Mouse (Mus musculus) CH12.LX (cell line): ENCODE data around the gene Sepsecs. TPM values are rescaled to one million over a fixed set of nuclear protein-coding genes. Genes with fewer than 3 reads are reported as not detected.

Source experiments
- DNase-seq: peaks from one replicate; pipeline ENCODE4 v3.0.0-alpha.2; 2013; ENCODE audit errors: extremely low read depth
- H3K27ac ChIP-seq: 2 replicates; pipeline ENCODE4 v1.5.1; 2012; ENCODE audit warnings: low read depth, mild to moderate bottlenecking, control low read depth, moderate library complexity; ENCODE audit not compliant: insufficient read depth
- H3K27me3 ChIP-seq: replicated peaks from 2 replicates; pipeline ENCODE3; 2012; ENCODE audit warnings: inconsistent platforms
- H3K36me3 ChIP-seq, 2 experiments: replicated peaks in 1 of 2; 2 replicates each; pipeline versions ENCODE3 to v1.6.1; 2012; ENCODE audit warnings: inconsistent platforms in 1 of 2, low read length in 1 of 2, mild to moderate bottlenecking in 1 of 2, mixed read lengths in 1 of 2, moderate library complexity in 1 of 2; ENCODE audit not compliant: control insufficient read depth in 1 of 2, insufficient read depth in 1 of 2
- H3K4me1 ChIP-seq, 2 experiments: 2 replicates each; pipeline ENCODE4 v1.6.1; 2012; ENCODE audit warnings: inconsistent platforms in 1 of 2, moderate library complexity in 1 of 2; ENCODE audit not compliant: insufficient read depth in 2 of 2, control insufficient read depth in 1 of 2
- H3K4me2 ChIP-seq: 2 replicates; pipeline ENCODE4 v1.6.1; 2012; ENCODE audit warnings: low read depth, mild to moderate bottlenecking, control low read depth; ENCODE audit not compliant: poor library complexity, insufficient read depth, severe bottlenecking
- H3K4me3 ChIP-seq, 3 experiments: fragments of 150-350 bp in 1 of 3; sonication (generic) in 1 of 3; replicated peaks in 1 of 3; 2 replicates each; pipeline versions ENCODE3 to v1.5.1; 2011 to 2012; ENCODE audit warnings: low read depth in 2 of 3, low read length in 2 of 3, mild to moderate bottlenecking in 2 of 3, moderate library complexity in 2 of 3, control low read depth in 1 of 3, improper control_type of control experiment in 1 of 3, inconsistent platforms in 1 of 3, mixed read lengths in 1 of 3; ENCODE audit not compliant: poor library complexity in 1 of 3
- H3K79me2 ChIP-seq: replicated peaks from 2 replicates; pipeline ENCODE4 v1.6.1; 2012; ENCODE audit warnings: mild to moderate bottlenecking, moderate library complexity; ENCODE audit not compliant: control insufficient read depth, poor library complexity, insufficient read depth, severe bottlenecking; ENCODE audit errors: extremely low read depth
- H3K9ac ChIP-seq: 2 replicates; pipeline ENCODE4 v1.6.1; 2012; ENCODE audit warnings: low read depth, mild to moderate bottlenecking, control low read depth, moderate library complexity; ENCODE audit not compliant: insufficient read depth
- H3K9me3 ChIP-seq: replicated peaks from 2 replicates; pipeline ENCODE3; 2012; ENCODE audit warnings: low read length, inconsistent platforms, mixed read lengths
- BHLHE40 ChIP-seq: IDR thresholded peaks from 2 replicates; pipeline ENCODE4 v1.6.1; 2011; ENCODE audit warnings: mild to moderate bottlenecking, low read depth, low read length, improper control_type of control experiment
- CHD2 ChIP-seq: IDR thresholded peaks from 2 replicates; pipeline ENCODE4 v1.6.1; 2011; ENCODE audit warnings: low read length, improper control_type of control experiment
- E2F4 ChIP-seq: IDR thresholded peaks from 2 replicates; pipeline ENCODE4 v1.6.1; 2011; ENCODE audit warnings: low read depth, low read length, improper control_type of control experiment; ENCODE audit not compliant: insufficient replicate concordance
- ELF1 ChIP-seq: IDR thresholded peaks from 2 replicates; pipeline ENCODE4 v1.6.1; 2014; ENCODE audit warnings: low read depth, mild to moderate bottlenecking, inconsistent platforms, low read length, improper control_type of control experiment
- GABPA ChIP-seq: IDR thresholded peaks from 2 replicates; pipeline ENCODE4 v1.6.1; 2012; ENCODE audit warnings: low read depth, low read length, improper control_type of control experiment, inconsistent platforms; ENCODE audit not compliant: insufficient replicate concordance
- HCFC1 ChIP-seq: IDR thresholded peaks from 2 replicates; pipeline ENCODE4 v1.6.1; 2012; ENCODE audit warnings: low read depth, mild to moderate bottlenecking, inconsistent platforms, low read length, improper control_type of control experiment
- MAZ ChIP-seq: IDR thresholded peaks from 2 replicates; pipeline ENCODE4 v1.6.1; 2012; ENCODE audit warnings: low read depth, mild to moderate bottlenecking, inconsistent platforms, low read length, improper control_type of control experiment, moderate library complexity
- MXI1 ChIP-seq: IDR thresholded peaks from 2 replicates; pipeline ENCODE4 v1.6.1; 2011; ENCODE audit warnings: mild to moderate bottlenecking, low read depth, low read length, improper control_type of control experiment
- MYC ChIP-seq: IDR thresholded peaks from 2 replicates; pipeline ENCODE4 v1.6.1; 2011; ENCODE audit warnings: low read depth, mild to moderate bottlenecking, improper control_type of control experiment, low read length
- NELFE ChIP-seq: IDR thresholded peaks from 2 replicates; pipeline ENCODE4 v1.6.1; 2011; ENCODE audit warnings: low read depth, low read length, improper control_type of control experiment
- NRF1 ChIP-seq: IDR thresholded peaks from 2 replicates; pipeline ENCODE4 v1.6.1; 2014; ENCODE audit warnings: low read depth, mild to moderate bottlenecking, inconsistent platforms, low read length, improper control_type of control experiment, moderate library complexity
- PAX5 ChIP-seq: IDR thresholded peaks from 2 replicates; pipeline ENCODE4 v1.6.1; 2012; ENCODE audit warnings: low read length, inconsistent platforms, mixed read lengths
- POLR2A ChIP-seq: IDR thresholded peaks from 2 replicates; pipeline ENCODE4 v1.6.1; 2011; ENCODE audit warnings: low read depth, mild to moderate bottlenecking, improper control_type of control experiment, low read length
- POLR2AphosphoS2 ChIP-seq: IDR thresholded peaks from 2 replicates; pipeline ENCODE4 v1.6.1; 2011; ENCODE audit warnings: low read depth, low read length, improper control_type of control experiment
- SIN3A ChIP-seq: IDR thresholded peaks from 2 replicates; pipeline ENCODE4 v1.6.1; 2012; ENCODE audit warnings: low read length, improper control_type of control experiment, inconsistent platforms
- TBP ChIP-seq: conservative IDR thresholded peaks from 2 replicates; pipeline ENCODE4 v1.6.1; 2011; ENCODE audit warnings: low read depth, low read length, improper control_type of control experiment
- TCF12 ChIP-seq: IDR thresholded peaks from 2 replicates; pipeline ENCODE4 v1.6.1; 2014; ENCODE audit warnings: low read depth, mild to moderate bottlenecking, inconsistent platforms, low read length, improper control_type of control experiment
- UBTF ChIP-seq: IDR thresholded peaks from 2 replicates; pipeline ENCODE4 v1.6.1; 2012; ENCODE audit warnings: low read depth, mild to moderate bottlenecking, inconsistent platforms, low read length, improper control_type of control experiment, moderate library complexity
- USF1 ChIP-seq: IDR thresholded peaks from 2 replicates; pipeline ENCODE4 v1.6.1; 2014; ENCODE audit warnings: low read depth, mild to moderate bottlenecking, inconsistent platforms, low read length, improper control_type of control experiment
- ZKSCAN1 ChIP-seq: IDR thresholded peaks from 2 replicates; pipeline ENCODE4 v1.6.1; 2012; ENCODE audit warnings: low read depth, inconsistent platforms, low read length, improper control_type of control experiment, borderline replicate concordance
- ZMIZ1 ChIP-seq: IDR thresholded peaks from 2 replicates; pipeline ENCODE4 v1.6.1; 2012; ENCODE audit warnings: low read depth, mild to moderate bottlenecking, inconsistent platforms, low read length, improper control_type of control experiment
- ZNF384 ChIP-seq: IDR thresholded peaks from 2 replicates; pipeline ENCODE4 v1.6.1; 2012; ENCODE audit warnings: low read depth, low read length, improper control_type of control experiment, inconsistent platforms
- dilution Hi-C: fragments of 300-500 bp; cut with MboI; formaldehyde crosslinking; loops from 2 replicates; pipeline ENCODE4 v1.14.3; 2020; ENCODE audit warnings: low sequenced_read_pairs; ENCODE audit not compliant: extremely low pct_unique_long_range_greater_than_20kb, extremely low pct_ligation_motif_present
- in situ Hi-C: fragments of 300-500 bp; cut with MboI; formaldehyde crosslinking; loops from 3 replicates; pipeline ENCODE4 v1.14.3; 2019; ENCODE audit warnings: low sequenced_read_pairs, low pct_ligation_motif_present, low pct_unique_long_range_greater_than_20kb, mixed read lengths
- polyA plus RNA-seq: library from polyadenylated mRNA; unstranded; fragments of >175 nt; gene quantifications from 2 replicates; pipeline ENCODE4 v1.2.1, GENCODE M21; 2012; ENCODE audit warnings: low read depth; ENCODE audit not compliant: insufficient read length
- total RNA-seq, 2 experiments: library from RNA; depleted of rRNA; stranded (reverse); fragments of 300-350 nt in 1 of 2; fragments of >200 nt in 1 of 2; gene quantifications; 2 replicates each; pipeline ENCODE4 v1.2.3; 2012 to 2014

Sepsecs gene
- total and polyA plus RNA-seq, 3 experiments = 9.1 to 10.8 (median 9.3) TPM

GRCm38 (mm10) chr5:52609672-52610071 lies 59.8 kb downstream of the Sepsecs start:
- in situ Hi-C loops (no loop called here), dilution Hi-C loops (no loop called here)
- no peaks in the 10 kb centered on the region for H3K79me2 ChIP-seq
- no peaks in the 10 kb centered on the region for H3K27me3 ChIP-seq
- no peak for DNase-seq
- H3K9me3 ChIP-seq = peaks cover 6% of the 10 kb centered on the region
- H3K36me3 ChIP-seq = no peaks in the 10 kb centered on the region
- no peaks in the 10 kb centered on the region for H3K4me1 ChIP-seq
- no peak overlapping the region for H3K4me3 ChIP-seq
- H3K4me2 ChIP-seq = no peak overlapping the region
- H3K9ac ChIP-seq = no peak overlapping the region
- no peak overlapping the region for H3K27ac ChIP-seq
- TF ChIP-seq MYC (no peak), ZNF384 (no peak), UBTF (no peak), ELF1 (no peak)

GRCm38 (mm10) chr5:52604582-52605041 lies 64.9 kb downstream of the Sepsecs start:
- no peaks in the 10 kb centered on the region for H3K4me1 ChIP-seq
- TF ChIP-seq CHD2 (no peak), MAZ (no peak), NRF1 (no peak), MXI1 (no peak), PAX5 (no peak), HCFC1 (no peak), ZMIZ1 (no peak), E2F4 (no peak), USF1 (no peak), BHLHE40 (no peak), MYC (no peak), POLR2AphosphoS2 (no peak), POLR2A (no peak), TCF12 (no peak), SIN3A (no peak), ZKSCAN1 (no peak), TBP (no peak), NELFE (no peak), ELF1 (no peak), GABPA (no peak)
- TF ChIP-seq, all 38 proteins: peak for 0
- dilution Hi-C loops (no loop called here), in situ Hi-C loops (no loop called here)
- H3K9me3 ChIP-seq = peaks cover 6% of the 10 kb centered on the region
- no peak overlapping the region for H3K4me2 ChIP-seq
- H3K9ac ChIP-seq = no peak overlapping the region
- H3K27me3 ChIP-seq = no peaks in the 10 kb centered on the region
- H3K36me3 ChIP-seq = no peaks in the 10 kb centered on the region
- no peak overlapping the region for H3K27ac ChIP-seq
- no peaks in the 10 kb centered on the region for H3K79me2 ChIP-seq
- no peak for DNase-seq
- no peak overlapping the region for H3K4me3 ChIP-seq
